Mouse (Mus musculus) midbrain, embryonic 15.5 days (tissue): ENCODE data around the gene Rpl18a. TPM values are rescaled to one million over a fixed set of nuclear protein-coding genes. Genes with fewer than 3 reads are reported as not detected.

ENCODE experiments used
- ATAC-seq: fragments of 200-750 bp; cut with Nextera tagmentation; replicated peaks from 2 replicates; pipeline ENCODE4 v1.8.0; 2017; ENCODE audit warnings: moderate TSS enrichment
- H3K27ac ChIP-seq: fragments of 300-500 bp; sonication (generic); 2 replicates; pipeline ENCODE4 v1.5.1; 2015; ENCODE audit warnings: mild to moderate bottlenecking, inconsistent platforms
- H3K27me3 ChIP-seq: fragments of 300-500 bp; sonication (generic); replicated peaks from 2 replicates; pipeline ENCODE4 v1.6.1; 2015; ENCODE audit warnings: inconsistent platforms
- H3K36me3 ChIP-seq: fragments of 300-500 bp; sonication (generic); replicated peaks from 2 replicates; pipeline ENCODE4 v1.6.1; 2015; ENCODE audit warnings: inconsistent platforms
- H3K4me1 ChIP-seq: fragments of 300-500 bp; sonication (generic); 2 replicates; pipeline ENCODE4 v1.6.1; 2015; ENCODE audit warnings: inconsistent platforms
- H3K4me2 ChIP-seq: fragments of 300-500 bp; sonication (generic); 2 replicates; pipeline ENCODE4 v1.6.1; 2015; ENCODE audit warnings: inconsistent platforms, mild to moderate bottlenecking, moderate library complexity
- H3K4me3 ChIP-seq: fragments of 300-500 bp; sonication (generic); 2 replicates; pipeline ENCODE4 v1.5.1; 2015; ENCODE audit warnings: mild to moderate bottlenecking, inconsistent platforms
- H3K9ac ChIP-seq: fragments of 300-500 bp; sonication (generic); 2 replicates; pipeline ENCODE4 v1.6.1; 2015; ENCODE audit warnings: mild to moderate bottlenecking, inconsistent platforms
- H3K9me3 ChIP-seq: fragments of 300-500 bp; sonication (generic); 2 replicates; pipeline ENCODE4 v1.6.1; 2016; ENCODE audit warnings: inconsistent platforms
- WGBS: fragments of 180-500 bp; shearing (Covaris S2); methylation state at CpG from one replicate; pipeline ENCODE4 v1.1.7; 2015; ENCODE audit warnings: mixed read lengths; 5-methylcytosine and 5-hydroxymethylcytosine counted together
- polyA plus RNA-seq: library from polyadenylated mRNA; unstranded; fragments of >200 nt; fragmentation: Nextera tagmentation; extraction: Ambion mirVana; gene quantifications from 2 replicates; pipeline ENCODE4 v1.2.1, GENCODE M21; 2015

The Rpl18a gene
- polyA plus RNA-seq, 1 experiment from 2014 or later = 2,093 TPM

DNA sequence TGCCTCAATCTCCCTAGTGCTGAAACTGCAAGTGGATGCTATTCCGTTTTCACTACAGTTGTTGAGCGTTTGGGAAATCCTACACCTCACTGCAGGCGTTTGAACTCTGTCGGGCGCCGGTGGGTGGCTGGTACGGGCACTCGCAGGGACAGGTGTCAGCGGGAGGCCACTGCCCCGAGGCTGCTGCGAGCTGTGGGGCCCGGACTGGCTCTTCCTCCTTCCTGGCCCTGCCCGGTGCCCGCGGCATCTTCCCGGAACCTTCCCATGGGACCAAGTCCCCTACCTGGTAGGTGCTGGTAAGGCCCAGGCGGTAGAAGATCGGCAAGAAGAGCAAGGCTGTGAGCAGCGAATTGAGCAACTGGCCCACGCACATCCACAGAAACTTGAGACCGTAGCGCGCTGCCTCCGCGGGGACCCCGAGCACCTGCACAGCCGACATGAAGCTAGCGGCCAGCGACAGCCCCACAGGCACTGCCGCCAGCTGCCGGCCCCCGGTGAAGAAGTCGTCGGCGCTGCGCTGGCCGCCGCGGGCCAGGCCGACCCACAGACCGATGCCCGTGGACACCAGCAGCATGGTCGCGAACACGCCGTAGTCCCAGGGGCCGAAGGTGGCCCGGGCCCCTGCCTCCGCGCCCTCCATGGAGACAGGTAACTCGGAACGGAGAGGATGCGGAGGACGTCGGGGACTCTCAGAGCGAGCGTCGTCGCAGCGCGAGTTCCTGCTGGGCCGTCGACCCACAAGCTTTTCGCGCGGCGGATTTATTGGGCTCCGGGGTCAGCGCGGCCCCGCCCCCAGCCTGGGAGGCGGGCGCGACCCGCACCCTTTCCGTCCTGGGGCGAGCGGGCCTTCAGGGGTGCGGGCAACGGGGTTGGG is 5.0 kb downstream of the Rpl18a start, which contains the start of gene Slc5a5:
Slc5a5 (minus strand) TSS at position 736 of the 874 bp plus-strand sequence.
- Histone ChIP-seq H3K27ac (no peak within 1 kb of the TSS), H3K9ac (peak within 1 kb of the TSS; percentile 26), H3K27me3 (peaks cover 54% of the 10 kb centered on the region), H3K9me3 (no peaks in the 10 kb centered on the region), H3K36me3 (peaks cover 19% of the 10 kb centered on the region), H3K4me3 (peak within 1 kb of the TSS; percentile 22), H3K4me1 (peaks cover 21% of the 10 kb centered on the region), H3K4me2 (peak within 1 kb of the TSS; percentile 36)
- no peak for ATAC-seq
- 4% methylated on average over 80 of the region's 80 CpGs for WGBS

DNA sequence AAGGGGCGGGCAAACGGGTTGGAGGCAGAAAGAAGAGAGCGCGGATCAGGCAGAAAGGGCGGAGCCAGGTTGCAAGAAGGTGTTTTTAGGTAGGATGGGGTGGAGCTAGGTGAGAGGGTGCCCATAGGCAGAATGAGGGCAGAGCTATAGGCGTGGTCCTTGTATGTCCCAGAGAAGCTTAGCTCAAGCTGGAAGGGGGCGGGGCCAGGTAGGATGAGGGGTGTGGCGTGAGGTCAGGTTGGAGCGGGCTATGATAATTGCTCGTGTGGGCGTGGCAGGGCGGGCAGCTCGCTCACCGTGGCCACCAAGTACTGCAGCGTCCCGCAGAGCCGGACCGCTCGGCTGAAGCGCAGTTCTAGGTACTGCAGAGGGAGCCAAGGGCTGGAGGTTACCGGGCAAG is 5.9 kb downstream of the Rpl18a start:
- H3K4me2 ChIP-seq = no peak overlapping the region
- H3K9ac ChIP-seq = no peak overlapping the region
- H3K9me3 ChIP-seq = no peaks in the 10 kb centered on the region
- no peak overlapping the region for H3K4me3 ChIP-seq
- ATAC-seq = no peak
- H3K27ac ChIP-seq = no peak overlapping the region
- 14% methylated on average over 21 of the region's 21 CpGs for WGBS
- H3K4me1 ChIP-seq = peaks cover 19% of the 10 kb centered on the region
- H3K27me3 ChIP-seq = peaks cover 54% of the 10 kb centered on the region
- peaks cover 19% of the 10 kb centered on the region for H3K36me3 ChIP-seq

DNA sequence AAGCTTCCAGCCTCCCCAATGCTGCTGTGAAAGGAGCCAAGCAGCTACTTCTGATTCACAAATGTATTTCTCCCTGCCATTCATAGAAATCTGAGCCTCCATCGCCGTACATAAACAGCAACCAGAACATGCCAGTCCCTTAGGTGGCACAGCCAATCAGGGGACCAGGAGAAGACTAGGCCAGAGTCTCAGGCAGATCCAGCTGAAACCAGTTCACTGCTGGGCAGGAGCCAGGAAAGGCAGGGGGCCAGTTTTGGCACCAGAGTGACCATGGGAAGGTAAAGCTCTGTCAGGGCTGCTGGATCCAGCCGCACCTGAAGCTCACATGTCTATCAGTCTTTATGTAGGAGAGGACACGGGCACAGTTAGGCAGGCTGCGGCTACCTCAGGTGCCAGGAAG is 6.6 kb downstream of the Rpl18a start:
- Histone ChIP-seq H3K36me3 (peaks cover 19% of the 10 kb centered on the region), H3K27ac (no peak overlapping the region), H3K9ac (no peak overlapping the region), H3K27me3 (peaks cover 54% of the 10 kb centered on the region), H3K9me3 (no peaks in the 10 kb centered on the region), H3K4me1 (peaks cover 12% of the 10 kb centered on the region), H3K4me2 (no peak overlapping the region), H3K4me3 (no peak overlapping the region)
- no peak for ATAC-seq
- WGBS = 89% methylated on average over 5 of the region's 5 CpGs

DNA sequence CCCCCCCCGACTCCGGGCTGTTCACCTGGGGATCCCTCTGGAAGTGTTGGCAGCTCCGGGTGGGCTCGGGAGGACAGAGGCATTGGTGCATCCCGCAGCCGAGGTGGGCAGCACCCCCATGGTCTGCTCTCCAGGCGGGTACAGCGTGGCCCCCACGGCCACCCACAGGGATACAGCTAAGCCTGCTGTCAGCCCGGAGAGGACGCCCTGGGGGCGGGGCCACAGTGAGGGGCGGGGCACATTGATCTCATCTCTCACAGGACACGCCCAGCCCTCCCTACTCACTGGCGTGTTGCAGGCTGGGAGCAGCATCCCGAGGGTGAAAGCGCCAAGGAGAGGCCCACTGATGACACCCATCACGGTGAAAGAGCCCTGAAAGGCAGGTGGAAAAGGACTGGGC is 9.5 kb downstream of the Rpl18a start:
- no peak overlapping the region for H3K27ac ChIP-seq
- H3K36me3 ChIP-seq = no peaks in the 10 kb centered on the region
- WGBS = 3% methylated on average over 18 of the region's 18 CpGs
- no peak overlapping the region for H3K4me3 ChIP-seq
- no peaks in the 10 kb centered on the region for H3K9me3 ChIP-seq
- H3K4me2 ChIP-seq = peak overlapping the region; percentile 23; the same call in 1 of the 2 replicates
- peaks cover 30% of the 10 kb centered on the region for H3K27me3 ChIP-seq
- H3K4me1 ChIP-seq = peaks cover 7% of the 10 kb centered on the region
- no peak overlapping the region for H3K9ac ChIP-seq
- no peak for ATAC-seq

DNA sequence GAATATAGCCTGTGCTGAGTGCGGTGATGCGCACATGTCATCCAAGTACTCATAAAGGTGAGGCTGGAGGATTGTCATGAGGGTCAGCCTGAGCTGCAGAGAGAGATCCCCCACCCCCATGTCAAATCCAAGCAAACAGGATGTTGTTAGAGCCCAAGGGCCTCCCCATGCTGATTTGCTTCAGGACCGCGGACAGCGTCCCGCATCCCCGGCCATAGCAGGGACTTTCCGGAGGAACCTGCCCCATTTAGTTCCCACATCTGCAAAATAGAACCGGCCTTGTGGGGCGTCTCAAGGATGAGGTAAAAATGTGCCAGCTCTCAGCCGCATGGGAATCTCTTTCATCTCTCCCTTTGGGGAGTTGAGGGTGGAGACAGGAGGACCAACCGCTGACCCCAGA is 11.6 kb downstream of the Rpl18a start:
- H3K4me1 ChIP-seq = no peaks in the 10 kb centered on the region
- 19% methylated on average over 12 of the region's 12 CpGs for WGBS
- H3K9ac ChIP-seq = no peak overlapping the region
- H3K27me3 ChIP-seq = peaks cover 9% of the 10 kb centered on the region
- H3K4me2 ChIP-seq = no peak overlapping the region
- H3K4me3 ChIP-seq = no peak overlapping the region
- H3K9me3 ChIP-seq = no peaks in the 10 kb centered on the region
- no peak for ATAC-seq
- no peak overlapping the region for H3K27ac ChIP-seq
- H3K36me3 ChIP-seq = no peaks in the 10 kb centered on the region

DNA sequence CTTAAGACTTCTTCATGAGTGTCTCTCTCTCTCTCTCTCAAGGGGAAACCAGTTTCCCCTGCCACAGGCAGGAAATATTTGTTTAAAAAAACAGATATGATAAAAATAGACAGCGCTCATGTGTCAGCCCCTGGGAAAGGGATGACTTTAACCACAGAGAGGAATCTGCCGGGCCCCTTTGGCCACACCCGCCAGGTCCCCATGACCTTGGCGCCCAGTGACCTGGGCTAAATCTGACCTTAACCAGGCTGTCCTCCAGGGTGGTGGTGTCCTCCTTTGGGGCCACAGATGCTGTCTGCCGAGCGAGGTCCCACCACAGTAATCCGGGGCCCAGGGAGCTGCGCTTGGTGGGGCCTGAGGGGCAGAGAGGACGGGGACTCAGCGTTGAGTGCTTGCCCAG is 12.5 kb downstream of the Rpl18a start:
- Histone ChIP-seq H3K4me2 (no peak overlapping the region), H3K9ac (no peak overlapping the region), H3K36me3 (no peaks in the 10 kb centered on the region), H3K4me3 (no peak overlapping the region), H3K27ac (no peak overlapping the region), H3K27me3 (0 out of 2 replicates have a peak, but pooled peaks cover 6% of the 10 kb centered on the region), H3K9me3 (no peaks in the 10 kb centered on the region), H3K4me1 (peaks cover 1% of the 10 kb centered on the region; the same call in 1 of the 2 replicates)
- 86% methylated on average over 10 of the region's 10 CpGs for WGBS
- no peak for ATAC-seq

DNA sequence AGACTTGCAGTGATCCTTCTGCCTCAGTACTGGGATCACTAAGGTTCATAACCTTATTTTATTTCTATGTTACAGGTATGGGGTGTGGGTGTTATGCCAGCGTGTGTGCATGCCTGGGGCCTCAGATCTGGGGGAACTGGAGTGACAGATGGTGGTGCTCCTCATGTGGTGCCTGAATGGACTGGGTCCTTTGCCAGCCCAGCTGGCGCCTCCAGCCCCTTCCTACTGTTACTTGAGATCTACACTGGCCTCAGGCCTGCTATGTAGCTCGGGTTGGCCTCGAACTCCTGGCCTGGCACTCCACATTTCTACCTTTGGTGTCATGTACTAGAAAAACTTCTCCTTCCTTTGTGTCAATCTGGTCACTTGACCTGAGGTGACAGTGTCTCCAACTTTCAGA is 13.0 kb downstream of the Rpl18a start:
- H3K9ac ChIP-seq = no peak overlapping the region
- no peak overlapping the region for H3K4me2 ChIP-seq
- no peaks in the 10 kb centered on the region for H3K36me3 ChIP-seq
- H3K4me1 ChIP-seq = peaks cover 3% of the 10 kb centered on the region; the same call in 1 of the 2 replicates
- no peak overlapping the region for H3K4me3 ChIP-seq
- 0 out of 2 replicates have a peak, but pooled peaks cover 6% of the 10 kb centered on the region for H3K27me3 ChIP-seq
- H3K27ac ChIP-seq = no peak overlapping the region
- no peaks in the 10 kb centered on the region for H3K9me3 ChIP-seq
- 80% methylated on average over 4 of the region's 4 CpGs for WGBS
- no peak for ATAC-seq

DNA sequence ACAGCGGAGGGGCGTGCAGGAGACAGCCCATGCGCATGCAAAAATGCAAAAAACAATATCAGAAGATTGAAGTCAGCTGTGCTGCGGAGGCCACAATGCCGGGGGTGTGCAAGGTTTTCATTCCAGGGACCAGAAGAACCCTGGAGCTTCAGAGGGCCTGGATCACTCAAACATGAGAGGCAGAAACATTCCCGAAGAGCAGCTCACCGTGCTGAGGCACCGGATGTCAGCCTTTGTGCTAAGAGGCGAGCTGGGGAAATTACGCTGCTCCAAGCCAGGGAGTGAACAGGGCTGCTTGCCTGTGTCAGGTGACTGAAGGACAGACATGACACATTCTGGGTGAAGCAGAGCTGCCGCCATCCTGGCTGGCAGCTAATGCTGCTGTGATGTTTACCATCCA is 16.7 kb downstream of the Rpl18a start:
- H3K4me3 ChIP-seq = no peak overlapping the region
- peaks cover 3% of the 10 kb centered on the region; the same call in 1 of the 2 replicates for H3K4me1 ChIP-seq
- no peak overlapping the region for H3K27ac ChIP-seq
- H3K9ac ChIP-seq = no peak overlapping the region
- H3K4me2 ChIP-seq = no peak overlapping the region
- 0 out of 2 replicates have a peak, but pooled peaks cover 3% of the 10 kb centered on the region for H3K27me3 ChIP-seq
- H3K36me3 ChIP-seq = no peaks in the 10 kb centered on the region
- 32% methylated on average over 11 of the region's 11 CpGs for WGBS
- no peaks in the 10 kb centered on the region for H3K9me3 ChIP-seq
- ATAC-seq = no peak

DNA sequence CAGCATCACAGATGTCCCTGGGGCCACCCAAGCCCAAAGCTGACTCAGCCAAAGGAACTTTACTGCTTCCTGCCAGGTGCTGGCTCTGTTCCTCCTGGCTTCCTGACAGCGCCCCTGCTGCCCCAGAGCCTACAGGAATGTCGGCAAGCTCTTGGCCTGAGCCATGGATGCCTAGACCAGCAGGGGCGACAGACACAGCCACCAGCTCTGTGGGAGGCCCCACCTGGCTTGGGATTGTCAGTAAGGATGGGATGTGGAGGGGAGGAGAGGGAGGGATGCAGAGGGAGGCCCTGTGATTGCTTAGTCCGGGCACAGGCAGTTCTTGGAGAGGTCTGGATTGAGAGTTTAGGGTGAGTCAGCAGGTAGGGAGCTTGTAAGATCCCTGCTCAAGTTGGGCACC is 17.1 kb downstream of the Rpl18a start:
- Histone ChIP-seq H3K9ac (no peak overlapping the region), H3K4me2 (no peak overlapping the region)
- WGBS = 11% methylated on average over 4 of the region's 4 CpGs

DNA sequence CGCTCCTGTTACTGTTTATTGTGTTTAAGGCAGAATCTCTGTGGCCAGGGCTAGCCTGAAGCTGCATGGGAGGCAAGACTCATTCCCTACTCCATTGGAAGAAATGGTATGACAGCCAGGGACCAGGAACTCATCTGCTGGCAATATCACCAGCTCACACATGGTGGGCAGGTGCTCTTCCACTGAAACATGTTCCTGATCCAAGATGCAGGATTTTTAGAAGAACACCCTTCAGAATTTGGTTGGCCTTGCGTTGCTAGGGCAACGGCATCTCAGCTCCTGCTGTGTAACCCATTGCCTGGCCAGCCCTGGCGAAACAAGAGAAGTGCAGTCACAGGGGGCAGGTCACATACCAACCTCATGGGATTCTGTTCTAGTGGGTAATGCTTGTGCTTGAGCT is 17.7 kb downstream of the Rpl18a start:
- Histone ChIP-seq H3K4me3 (no peak overlapping the region), H3K4me2 (no peak overlapping the region), H3K9me3 (no peaks in the 10 kb centered on the region), H3K9ac (no peak overlapping the region), H3K27me3 (0 out of 2 replicates have a peak, but pooled peaks cover 3% of the 10 kb centered on the region), H3K36me3 (no peaks in the 10 kb centered on the region), H3K27ac (no peak overlapping the region), H3K4me1 (peaks cover 3% of the 10 kb centered on the region; the same call in 1 of the 2 replicates)
- no peak for ATAC-seq
- 44% methylated on average over 4 of the region's 4 CpGs for WGBS

More for the DNA sequence above, 17.1 kb downstream of the Rpl18a start:
- peaks cover 3% of the 10 kb centered on the region; the same call in 1 of the 2 replicates for H3K4me1 ChIP-seq
- no peak overlapping the region for H3K27ac ChIP-seq
- H3K9me3 ChIP-seq = no peaks in the 10 kb centered on the region
- no peak overlapping the region for H3K4me3 ChIP-seq
- no peaks in the 10 kb centered on the region for H3K36me3 ChIP-seq
- no peak for ATAC-seq
- 0 out of 2 replicates have a peak, but pooled peaks cover 3% of the 10 kb centered on the region for H3K27me3 ChIP-seq

DNA sequence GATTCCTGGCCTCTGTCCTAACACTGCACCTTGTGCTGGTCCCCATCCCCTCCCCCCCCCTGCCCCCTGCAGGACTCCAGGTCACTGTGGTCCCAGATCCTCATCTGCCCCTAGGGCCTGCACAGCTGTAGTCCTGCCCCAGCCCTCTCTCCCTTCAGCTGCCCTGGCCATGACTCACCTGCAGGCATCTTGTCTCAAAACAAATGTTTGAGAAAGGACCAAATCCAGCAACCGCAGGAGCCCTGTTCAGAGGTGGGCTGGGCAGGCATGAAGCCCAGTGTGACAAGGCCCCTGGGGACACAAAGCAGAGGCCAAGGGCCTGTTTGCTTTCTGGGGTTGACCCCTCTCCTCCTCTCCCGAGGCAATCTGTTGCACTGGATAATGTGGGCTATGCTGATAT is 19.0 kb downstream of the Rpl18a start:
- Histone ChIP-seq H3K4me3 (no peak overlapping the region), H3K27me3 (0 out of 2 replicates have a peak, but pooled peaks cover 3% of the 10 kb centered on the region), H3K27ac (no peak overlapping the region), H3K4me1 (peaks cover 9% of the 10 kb centered on the region; the same call in 1 of the 2 replicates), H3K9ac (no peak overlapping the region), H3K4me2 (no peak overlapping the region), H3K36me3 (no peaks in the 10 kb centered on the region), H3K9me3 (no peaks in the 10 kb centered on the region)
- WGBS = 48% methylated on average over 2 of the region's 2 CpGs
- ATAC-seq = no peak

DNA sequence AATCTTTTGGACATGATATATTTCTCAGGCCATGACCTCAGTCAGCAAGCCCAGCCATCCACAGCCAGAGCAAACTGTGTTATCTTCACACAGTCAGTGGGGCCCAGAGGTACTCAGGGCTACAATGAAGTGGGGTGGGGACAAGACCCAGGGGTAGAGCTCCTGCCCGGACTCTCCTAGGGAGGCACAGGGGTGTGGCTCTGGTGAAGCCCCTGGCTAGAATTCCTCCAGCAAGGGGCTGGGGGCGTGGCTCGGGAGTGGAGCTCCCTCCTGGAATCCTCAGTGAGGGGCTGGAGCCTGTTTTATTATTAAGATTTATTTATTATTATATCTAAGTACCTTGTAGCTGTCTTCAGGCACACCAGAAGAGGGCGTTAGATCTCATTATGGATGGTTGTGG is 20.8 kb downstream of the Rpl18a start:
- no peak overlapping the region for H3K9ac ChIP-seq
- no peak for ATAC-seq
- H3K4me3 ChIP-seq = no peak overlapping the region
- H3K36me3 ChIP-seq = no peaks in the 10 kb centered on the region
- peaks cover 23% of the 10 kb centered on the region for H3K4me1 ChIP-seq
- 72% methylated on average over 4 of the region's 4 CpGs for WGBS
- no peaks in the 10 kb centered on the region for H3K9me3 ChIP-seq
- 0 out of 2 replicates have a peak, but pooled peaks cover 3% of the 10 kb centered on the region for H3K27me3 ChIP-seq
- H3K27ac ChIP-seq = no peak overlapping the region
- H3K4me2 ChIP-seq = no peak overlapping the region
